Mouse (Mus musculus): Measurements from ENCODE around the gene N4bp2l1.

GRCm38 (mm10) chr5:150616731-150617130 is 19.7 kb upstream of the N4bp2l1 start:
- TF ChIP-seq CTCF (conservative IDR thresholded peaks at IDR 0.05; ENCODE audit: insufficient read depth, insufficient read length, low read depth, low read length) (no peak), POLR2A (IDR thresholded peaks at IDR 0.05; ENCODE audit: low read depth, low read length) (no peak)

All from kidney, adult 2 months (tissue).